Mouse (Mus musculus) olfactory bulb, adult 2 months (tissue): ENCODE data around the gene Myo1c. TPM values are rescaled to one million over a fixed set of nuclear protein-coding genes. Genes with fewer than 3 reads are reported as not detected.
A peak's percentile ranks its signal among the peaks of the same experiment; 100 is the strongest.

Experiments used
- H3K27ac ChIP-seq: fragments of 200-500 bp; 2 replicates; pipeline ENCODE4 v1.5.1; 2012; ENCODE audit warnings: low read depth, low read length; ENCODE audit not compliant: insufficient read depth
- H3K4me1 ChIP-seq: fragments of 200-500 bp; 2 replicates; pipeline ENCODE4 v1.6.1; 2012; ENCODE audit warnings: low read length; ENCODE audit not compliant: control insufficient read depth, insufficient read depth
- H3K4me3 ChIP-seq: fragments of 200-500 bp; 2 replicates; pipeline ENCODE4 v1.5.1; 2012; ENCODE audit warnings: mild to moderate bottlenecking, low read depth, low read length, moderate library complexity; ENCODE audit not compliant: insufficient read depth
- CTCF ChIP-seq: fragments of 200-500 bp; IDR thresholded peaks from 2 replicates; pipeline ENCODE4 v1.5.1; 2012; ENCODE audit warnings: low read depth, mild to moderate bottlenecking, low read length, moderate library complexity; ENCODE audit not compliant: insufficient read depth
- POLR2A ChIP-seq: fragments of 200-500 bp; IDR thresholded peaks from 2 replicates; pipeline ENCODE4 v1.6.1; 2012; ENCODE audit warnings: mild to moderate bottlenecking, low read depth, low read length, moderate library complexity; ENCODE audit not compliant: insufficient read depth
- WGBS: fragments of 180-500 bp; shearing (Covaris S2); methylation state at CpG from one replicate; pipeline ENCODE4 v1.1.7; 2018; 5-methylcytosine and 5-hydroxymethylcytosine counted together
- polyA plus RNA-seq: library from polyadenylated mRNA; stranded (reverse); fragments of >200 nt; gene quantifications from 2 replicates; pipeline ENCODE4 v1.2.4, GENCODE M21; 2012; ENCODE audit warnings: low replicate concordance; ENCODE audit not compliant: missing spikeins, insufficient read depth, insufficient read length

The Myo1c gene
- polyA plus RNA-seq, 1 experiment: not detected

- Histone ChIP-seq H3K4me1 (no peaks in the 10 kb centered on the region), H3K27ac (no peak overlapping the region), H3K4me3 (no peak overlapping the region)
- TF ChIP-seq POLR2A (no peak), CTCF (no peak)
- 77% methylated on average over 3 of the region's 3 CpGs for WGBS
Observed at GRCm38 (mm10) chr11:75674875-75675274, 24.6 kb downstream of the Myo1c start.

- 78% methylated on average over 3 of the region's 3 CpGs for WGBS
- H3K27ac ChIP-seq: no peak overlapping the region
- H3K4me3 ChIP-seq: peak overlapping the region; percentile 95
- peaks cover 2% of the 10 kb centered on the region; the same call in 1 of the 2 replicates for H3K4me1 ChIP-seq
- no peak for TF ChIP-seq CTCF
- no peak for TF ChIP-seq POLR2A
Observed at GRCm38 (mm10) chr11:75677881-75678746, 27.8 kb downstream of the Myo1c start.

- TF ChIP-seq CTCF: no peak
- peak; percentile 94 for TF ChIP-seq POLR2A
- peak within 1 kb of the TSS; percentile 95 for H3K4me3 ChIP-seq
- H3K27ac ChIP-seq: peak within 1 kb of the TSS; percentile 83
- under 1% methylated on average over 55 of the region's 55 CpGs for WGBS
- H3K4me1 ChIP-seq: peaks cover 2% of the 10 kb centered on the region; the same call in 1 of the 2 replicates
Observed at GRCm38 (mm10) chr11:75678747-75679438, 28.6 kb downstream of the Myo1c start, which contains the start of gene Crk. Crk (plus strand) TSS chr11:75679259.

GRCm38 (mm10) chr11:75679439-75680171 is 29.3 kb downstream of the Myo1c start:
- under 1% methylated on average over 43 of the region's 43 CpGs for WGBS
- H3K4me1 ChIP-seq: peaks cover 2% of the 10 kb centered on the region; the same call in 1 of the 2 replicates
- peak overlapping the region; percentile 83 for H3K27ac ChIP-seq
- peak overlapping the region; percentile 95 for H3K4me3 ChIP-seq
- no peak for TF ChIP-seq POLR2A
- TF ChIP-seq CTCF: no peak; the same call in 1 of the 2 replicates

- TF ChIP-seq POLR2A: no peak
- TF ChIP-seq CTCF: no peak
- peaks cover 2% of the 10 kb centered on the region; the same call in 1 of the 2 replicates for H3K4me1 ChIP-seq
- WGBS: 89% methylated on average over 5 of the region's 5 CpGs
- H3K4me3 ChIP-seq: no peak overlapping the region
- no peak overlapping the region for H3K27ac ChIP-seq
Observed at GRCm38 (mm10) chr11:75684462-75684861, 34.2 kb downstream of the Myo1c start.

GRCm38 (mm10) chr11:75684956-75685355 is 34.7 kb downstream of the Myo1c start:
- no peak for TF ChIP-seq CTCF
- no peak for TF ChIP-seq POLR2A
- peaks cover 2% of the 10 kb centered on the region; the same call in 1 of the 2 replicates for H3K4me1 ChIP-seq
- H3K4me3 ChIP-seq: no peak overlapping the region
- no peak overlapping the region for H3K27ac ChIP-seq
- WGBS: 53% methylated on average over 2 of the region's 2 CpGs

- WGBS: 69% methylated on average over 2 of the region's 2 CpGs
- TF ChIP-seq POLR2A (no peak), CTCF (no peak)
- no peaks in the 10 kb centered on the region for H3K4me1 ChIP-seq
- no peak overlapping the region for H3K4me3 ChIP-seq
- H3K27ac ChIP-seq: no peak overlapping the region
Observed at GRCm38 (mm10) chr11:75687343-75687993, 37.2 kb downstream of the Myo1c start.

GRCm38 (mm10) chr11:75688132-75688531 is 37.8 kb downstream of the Myo1c start:
- H3K4me1 ChIP-seq: no peaks in the 10 kb centered on the region
- no peak overlapping the region for H3K27ac ChIP-seq
- 86% methylated on average over 2 of the region's 2 CpGs for WGBS
- H3K4me3 ChIP-seq: no peak overlapping the region
- no peak for TF ChIP-seq CTCF
- no peak for TF ChIP-seq POLR2A
